Mouse (Mus musculus) stomach, embryonic 14.5 days (tissue): ENCODE results near the gene Vmn1r6. TPM values are rescaled to one million over a fixed set of nuclear protein-coding genes. Genes with fewer than 3 reads are reported as not detected.
"Not testable (repeated sequence)": the region's sequence is repeated elsewhere in the genome, so short reads cannot be mapped to it uniquely, and the experiment has no call there.

Experiments used
- ATAC-seq: fragments of 200-750 bp; cut with Nextera tagmentation; 2 replicates; pipeline ENCODE4 v1.8.0; 2017; ENCODE audit warnings: low read depth, moderate TSS enrichment; ENCODE audit not compliant: insufficient number of reproducible peaks, insufficient read depth, low FRiP score
- H3K27ac ChIP-seq: fragments of 300-500 bp; sonication (generic); 2 replicates; pipeline ENCODE4 v1.5.1; 2014; ENCODE audit warnings: mild to moderate bottlenecking, low read length, moderate library complexity, mixed read lengths
- H3K27me3 ChIP-seq: fragments of 300-500 bp; sonication (generic); 2 replicates; pipeline ENCODE4 v1.6.1; 2014; ENCODE audit warnings: low read length, control low read depth, mixed read lengths; ENCODE audit not compliant: control insufficient read depth, insufficient read depth
- H3K36me3 ChIP-seq: fragments of 300-500 bp; sonication (generic); 2 replicates; pipeline ENCODE4 v1.6.1; 2014; ENCODE audit warnings: mild to moderate bottlenecking, control low read depth, low read length, moderate library complexity, mixed read lengths; ENCODE audit not compliant: control insufficient read depth, insufficient read depth
- H3K4me1 ChIP-seq: fragments of 300-500 bp; sonication (generic); 2 replicates; pipeline ENCODE4 v1.6.1; 2014; ENCODE audit warnings: low read length, control low read depth, mixed read lengths; ENCODE audit not compliant: control insufficient read depth, insufficient read depth
- H3K4me2 ChIP-seq: fragments of 300-500 bp; sonication (generic); replicated peaks from 2 replicates; pipeline ENCODE4 v1.6.1; 2014; ENCODE audit warnings: low read depth, low read length, control low read depth
- H3K4me3 ChIP-seq: fragments of 300-500 bp; sonication (generic); 2 replicates; pipeline ENCODE4 v1.5.1; 2014; ENCODE audit warnings: low read depth, low read length, control low read depth
- H3K9ac ChIP-seq: fragments of 300-500 bp; sonication (generic); replicated peaks from 2 replicates; pipeline ENCODE4 v1.6.1; 2014; ENCODE audit warnings: low read depth, mild to moderate bottlenecking, control low read depth, low read length, moderate library complexity, mixed read lengths
- H3K9me3 ChIP-seq: fragments of 300-500 bp; sonication (generic); 2 replicates; pipeline ENCODE4 v1.6.1; 2016; ENCODE audit warnings: low read depth, low read length, control low read depth; ENCODE audit not compliant: control insufficient read depth
- WGBS: fragments of 180-500 bp; shearing (Covaris S2); extraction: QIAGEN DNeasy Blood & Tissue Kit; methylation state at CpG from one replicate; pipeline ENCODE4 v1.1.7; 2014; 5-methylcytosine and 5-hydroxymethylcytosine counted together
- polyA plus RNA-seq: library from polyadenylated mRNA; unstranded; fragments of >200 nt; fragmentation: Nextera tagmentation; extraction: Ambion mirVana; gene quantifications from 2 replicates; pipeline ENCODE4 v1.2.1, GENCODE M21; 2014

Vmn1r6 gene
- not detected in 2 replicates for polyA plus RNA-seq

- Histone ChIP-seq H3K4me1 (no peaks in the 10 kb centered on the region), H3K27me3 (no peaks in the 10 kb centered on the region), H3K4me3 (no peak within 1 kb of the TSS), H3K9me3 (no peaks in the 10 kb centered on the region), H3K9ac (no peak within 1 kb of the TSS), H3K36me3 (no peaks in the 10 kb centered on the region), H3K4me2 (no peak within 1 kb of the TSS), H3K27ac (no peak within 1 kb of the TSS)
- 77% methylated on average over 2 of the region's 2 CpGs for WGBS
- ATAC-seq, result no peak
Observed at GRCm38 (mm10) chr6:56996943-56997342, at the start of gene Vmn1r6. Gene Vmn1r6, plus strand, starts transcription at chr6:56997243.

GRCm38 (mm10) chr6:56956436-56956835 is 40.6 kb upstream of the Vmn1r6 start:
- Histone ChIP-seq H3K4me3 (no peak overlapping the region), H3K36me3 (no peaks in the 10 kb centered on the region), H3K27ac (no peak overlapping the region), H3K9ac (no peak overlapping the region), H3K4me1 (no peaks in the 10 kb centered on the region), H3K27me3 (no peaks in the 10 kb centered on the region), H3K9me3 (no peaks in the 10 kb centered on the region), H3K4me2 (no peak overlapping the region)
- 74% methylated on average over 5 of the region's 5 CpGs for WGBS
- ATAC-seq, result no peak

- Histone ChIP-seq H3K9ac (no peak within 1 kb of the TSS), H3K4me1 (no peaks in the 10 kb centered on the region), H3K4me2 (no peak within 1 kb of the TSS), H3K36me3 (no peaks in the 10 kb centered on the region), H3K27ac (no peak within 1 kb of the TSS), H3K4me3 (no peak within 1 kb of the TSS), H3K27me3 (no peaks in the 10 kb centered on the region), H3K9me3 (no peaks in the 10 kb centered on the region)
- ATAC-seq, result no peak
Observed at GRCm38 (mm10) chr6:56969973-56970372, 27.1 kb upstream of the Vmn1r6 start, which contains the start of gene Vmn1r5. Gene Vmn1r5, plus strand, starts transcription at chr6:56970273.

GRCm38 (mm10) chr6:57025224-57025623 is 28.2 kb downstream of the Vmn1r6 start, which contains the start of gene Vmn1r7:
Gene Vmn1r7, minus strand, starts transcription at chr6:57025324.
- H3K27me3 ChIP-seq, H3K4me2 ChIP-seq, H3K9ac ChIP-seq, H3K4me3 ChIP-seq, H3K9me3 ChIP-seq, H3K4me1 ChIP-seq, H3K36me3 ChIP-seq, H3K27ac ChIP-seq, ATAC-seq: not testable (repeated sequence)
- 82% methylated on average over 2 of the region's 2 CpGs for WGBS

- no peak within 1 kb of the TSS for H3K27ac ChIP-seq
Observed at GRCm38 (mm10) chr6:57031984-57032383, 34.9 kb downstream of the Vmn1r6 start, which contains the start of gene Vmn1r8. Gene Vmn1r8, plus strand, starts transcription at chr6:57032284.

GRCm38 (mm10) chr6:57034674-57035073 is 37.6 kb downstream of the Vmn1r6 start:
- H3K9me3 ChIP-seq, result no peaks in the 10 kb centered on the region
- H3K27me3 ChIP-seq, result no peaks in the 10 kb centered on the region
- H3K4me2 ChIP-seq, result no peak overlapping the region
- no peak overlapping the region for H3K4me3 ChIP-seq
- no peak overlapping the region for H3K27ac ChIP-seq
- no peaks in the 10 kb centered on the region for H3K36me3 ChIP-seq
- H3K4me1 ChIP-seq, result no peaks in the 10 kb centered on the region
- ATAC-seq, result no peak
- WGBS, result 86% methylated on average over 2 of the region's 2 CpGs
- no peak overlapping the region for H3K9ac ChIP-seq

More at GRCm38 (mm10) chr6:57031984-57032383, 34.9 kb downstream of the Vmn1r6 start, which contains the start of gene Vmn1r8:
- H3K4me3 ChIP-seq, result no peak within 1 kb of the TSS
- no peak for ATAC-seq
- no peaks in the 10 kb centered on the region for H3K9me3 ChIP-seq
- no peak within 1 kb of the TSS for H3K4me2 ChIP-seq
- H3K27me3 ChIP-seq, result no peaks in the 10 kb centered on the region
- no peak within 1 kb of the TSS for H3K9ac ChIP-seq
- no peaks in the 10 kb centered on the region for H3K36me3 ChIP-seq
- no peaks in the 10 kb centered on the region for H3K4me1 ChIP-seq

Other genes starting within 250 kb of the Vmn1r6 start
- 31.7 and 34.4 TPM in 2 replicates for gene Kbtbd2, start 199.4 kb upstream of the Vmn1r6 start, polyA plus RNA-seq
- 149 and 163 TPM in 2 replicates for gene Fkbp9, start 165.2 kb upstream of the Vmn1r6 start, polyA plus RNA-seq
- gene Nt5c3, start 73.3 kb upstream of the Vmn1r6 start, polyA plus RNA-seq, result 75.1 and 80.5 TPM in 2 replicates
- gene Vmn1r4, start 73.2 kb upstream of the Vmn1r6 start, polyA plus RNA-seq, result 0.43 TPM in 1 of 2 replicates, not detected in the other
- gene Vmn1r5, start 27.0 kb upstream of the Vmn1r6 start, polyA plus RNA-seq, result not detected in 2 replicates
- not detected in 2 replicates for gene Vmn1r7, start 28.1 kb downstream of the Vmn1r6 start, polyA plus RNA-seq
- gene Vmn1r8, start 35.0 kb downstream of the Vmn1r6 start, polyA plus RNA-seq, result not detected in 2 replicates
- gene Vmn1r9, start 69.5 kb downstream of the Vmn1r6 start, polyA plus RNA-seq, result not detected in 2 replicates
- gene Vmn1r10, start 112.2 kb downstream of the Vmn1r6 start, polyA plus RNA-seq, result not detected in 2 replicates
- not detected in 2 replicates for gene Vmn1r11, start 136.2 kb downstream of the Vmn1r6 start, polyA plus RNA-seq
- not detected in 2 replicates for gene Vmn1r12, start 159.7 kb downstream of the Vmn1r6 start, polyA plus RNA-seq
- not detected in 2 replicates for gene Vmn1r13, start 206.0 kb downstream of the Vmn1r6 start, polyA plus RNA-seq
- not detected in 2 replicates for gene Vmn1r14, start 234.4 kb downstream of the Vmn1r6 start, polyA plus RNA-seq